Mouse (Mus musculus) heart, adult 2 months (tissue): ENCODE data around the gene Tspo.

ENCODE experiments used
- EP300 ChIP-seq: fragments of 200-500 bp; IDR thresholded peaks from 2 replicates; pipeline ENCODE4 v1.6.1; 2011; ENCODE audit warnings: low read depth, low read length, control low read depth; ENCODE audit not compliant: insufficient read depth
- POLR2A ChIP-seq: fragments of 200-500 bp; IDR thresholded peaks from 2 replicates; pipeline ENCODE4 v1.6.1; 2011; ENCODE audit warnings: mild to moderate bottlenecking, low read depth, low read length, control low read depth; ENCODE audit not compliant: insufficient read depth

DNA sequence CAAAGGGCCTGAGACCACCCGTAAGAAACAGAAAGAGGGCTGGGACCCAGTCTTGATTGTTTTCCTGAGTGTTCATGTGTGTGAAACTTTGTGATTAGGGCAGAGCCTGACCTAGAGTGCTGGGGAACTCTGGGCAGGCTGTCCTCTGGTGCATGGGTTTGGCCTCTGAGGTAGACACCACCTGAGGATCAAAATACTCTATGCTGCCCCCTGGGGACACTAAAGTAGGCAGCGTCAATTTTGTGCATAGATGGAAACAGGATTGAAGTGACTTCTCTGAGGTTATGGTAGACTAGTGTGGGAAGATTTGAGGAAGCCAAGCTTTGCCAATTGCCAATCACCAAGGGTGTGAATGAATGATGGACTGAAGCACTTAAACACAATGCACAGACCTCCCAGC lies 7.2 kb downstream of the Tspo start:
- TF ChIP-seq POLR2A (no peak), EP300 (no peak)
